ENCODE assay signal across 8 mouse cellular contexts in the genomic region with DNA sequence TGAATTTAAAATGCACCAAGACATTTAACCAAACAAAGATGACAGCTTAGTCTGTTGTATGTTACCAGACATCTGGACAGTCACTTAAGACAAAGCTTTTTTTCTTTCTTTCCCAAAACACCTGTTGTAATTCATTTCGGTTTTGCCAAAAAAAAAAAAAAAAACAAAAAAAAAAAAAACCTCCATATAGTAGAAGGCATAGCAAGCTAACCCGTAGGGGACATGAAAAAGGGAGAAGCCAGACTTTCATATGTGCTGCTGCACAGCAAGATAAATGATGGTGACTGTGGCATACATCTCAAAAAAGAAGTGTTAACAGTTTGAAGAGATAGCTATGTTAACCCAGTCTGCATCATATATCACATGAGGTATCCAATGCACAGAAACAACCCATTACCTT. TPM values are rescaled to one million over a fixed set of nuclear protein-coding genes. Genes with fewer than 3 reads are reported as not detected.
DNase-seq lines count a peak whose midpoint lies in the region; ATAC-seq and TF ChIP-seq lines count a peak whose summit lies in the region.

No protein-coding gene starts in this region.

- no peaks in the 10 kb centered on the region for H3K36me3 ChIP-seq in heart, embryonic 13.5 days
- H3K36me3 ChIP-seq in MEL (ENCODE audit: control insufficient read depth in 1 of 2, insufficient read depth in 2 of 2, low read length in 2 of 2), result peaks cover 0 to 3% of the 10 kb centered on the region in 2 experiments; a peak in 2 of 4 replicates
- no peaks in the 10 kb centered on the region for H3K36me3 ChIP-seq in hindbrain, embryonic 12.5 days

- WGBS in heart, embryonic 13.5 days, result 34% methylated on average over 2 of the region's 2 CpGs
- 64% methylated on average over 2 of the region's 2 CpGs for WGBS in hindbrain, embryonic 12.5 days

- H3K27ac ChIP-seq in heart, embryonic 13.5 days (replicated peaks), result no peak overlapping the region
- no peak overlapping the region for H3K27ac ChIP-seq in MEL (ENCODE audit: control insufficient read depth, low read depth, low read length)
- no peak overlapping the region for H3K27ac ChIP-seq in hindbrain, embryonic 12.5 days

- H3K9ac ChIP-seq in heart, embryonic 13.5 days, result peak overlapping the region; percentile 78
- peak overlapping the region; percentile 64 for H3K9ac ChIP-seq in MEL (ENCODE audit: control insufficient read depth, low read depth, low read length, poor library complexity, severe bottlenecking)
- no peak overlapping the region for H3K9ac ChIP-seq in hindbrain, embryonic 12.5 days

- peak overlapping the region; percentile 87 for H3K4me2 ChIP-seq in heart, embryonic 13.5 days
- peak overlapping the region; percentile 92 for H3K4me2 ChIP-seq in hindbrain, embryonic 12.5 days (replicated peaks)

- TF ChIP-seq CTCF in MEL (IDR thresholded peaks at IDR 0.05 in 2 of 3, conservative IDR thresholded peaks at IDR 0.05 in 1 of 3; ENCODE audit: control insufficient read depth in 1 of 3, insufficient read depth in 1 of 3, low read depth in 2 of 3, low read length in 3 of 3, poor library complexity in 1 of 3, severe bottlenecking in 1 of 3), result no peak

- peaks cover 4% of the 10 kb centered on the region; the same call in 1 of the 2 replicates for H3K4me1 ChIP-seq in heart, embryonic 13.5 days
- H3K4me1 ChIP-seq in MEL (ENCODE audit: control insufficient read depth in 1 of 2, insufficient read depth in 2 of 2, low read length in 2 of 2), result no peaks in the 10 kb centered on the region
- no peaks in the 10 kb centered on the region for H3K4me1 ChIP-seq in hindbrain, embryonic 12.5 days

- peak overlapping the region; percentile 71 for H3K4me3 ChIP-seq in heart, embryonic 13.5 days
- H3K4me3 ChIP-seq in MEL (ENCODE audit: control insufficient read depth in 1 of 2, insufficient read depth in 1 of 2, low read depth in 2 of 2, low read length in 2 of 2), result peak overlapping the region; percentile 90 to 91
- peak overlapping the region; percentile 50 for H3K4me3 ChIP-seq in hindbrain, embryonic 12.5 days

- 0 out of 2 replicates have a peak, but pooled peaks cover 2% of the 10 kb centered on the region for H3K9me3 ChIP-seq in heart, embryonic 13.5 days
- H3K9me3 ChIP-seq in MEL (replicated peaks; ENCODE audit: insufficient read depth, low read length), result no peaks in the 10 kb centered on the region
- 0 out of 2 replicates have a peak, but pooled peaks cover 2% of the 10 kb centered on the region for H3K9me3 ChIP-seq in hindbrain, embryonic 12.5 days (replicated peaks)

- TF ChIP-seq POLR2A in MEL (IDR thresholded peaks at IDR 0.05; ENCODE audit: control insufficient read depth in 1 of 2, insufficient read depth in 1 of 2, low read depth in 1 of 2, low read length in 2 of 2, poor library complexity in 1 of 2), result no peak

- no peak for TF ChIP-seq RAD21 in MEL (IDR thresholded peaks at IDR 0.05; ENCODE audit: low read depth, low read length)

- no peak for TF ChIP-seq EP300 in MEL (IDR thresholded peaks at IDR 0.05; ENCODE audit: low read depth in 1 of 2, low read length in 2 of 2)

- no peaks in the 10 kb centered on the region; the same call in none of the 2 replicates for H3K27me3 ChIP-seq in heart, embryonic 13.5 days (replicated peaks)
- no peaks in the 10 kb centered on the region for H3K27me3 ChIP-seq in MEL (ENCODE audit: control insufficient read depth in 1 of 2, insufficient read depth in 2 of 2, low read length in 2 of 2)
- 0 out of 2 replicates have a peak, but pooled peaks cover 8% of the 10 kb centered on the region for H3K27me3 ChIP-seq in hindbrain, embryonic 12.5 days

- ATAC-seq in heart, embryonic 13.5 days (ENCODE audit: extremely low read depth, insufficient number of reproducible peaks, low FRiP score, low TSS enrichment), result no peak
- no peak for ATAC-seq in hindbrain, embryonic 12.5 days (ENCODE audit: low FRiP score)
- ATAC-seq in megakaryocyte progenitor cell, adult 5-6 weeks (replicated peaks; ENCODE audit: poor library complexity), result peak; percentile 26

- H3K79me2 ChIP-seq in MEL (ENCODE audit: control insufficient read depth, insufficient read depth, low read length, poor library complexity), result no peaks in the 10 kb centered on the region; the same call in 1 of the 2 replicates

- DNase-seq in heart, adult 11 months, result no peak
- DNase-seq in MEL (ENCODE audit: low read depth, low spot score), result no peak
- DNase-seq in embryo, embryonic 10.5 days (ENCODE audit: low spot score), result no peak
- DNase-seq in urinary bladder, postnatal 25 days (ENCODE audit: low spot score), result no peak
- DNase-seq in cerebellum, adult 11-12 months, result no peak

TF ChIP-seq in MEL, 35 proteins besides CTCF, POLR2A, EP300 and RAD21:
- TF ChIP-seq TCF12 (IDR thresholded peaks at IDR 0.05; ENCODE audit: low read depth, low read length) (no peak), ZNF384 (IDR thresholded peaks at IDR 0.05; ENCODE audit: low read depth, low read length) (peak; percentile 83), MEF2A (IDR thresholded peaks at IDR 0.05; ENCODE audit: extremely low read depth, insufficient replicate concordance, low read depth, low read length, poor library complexity, severe bottlenecking) (no peak)

RNA-seq across cellular contexts. Expression of gene Gbp7, which starts 0.5 kb away (rescaled TPM):
- polyA plus RNA-seq in heart, embryonic 13.5 days (2015; fragmentation: Nextera tagmentation; extraction: Ambion mirVana), result 2.3 and 2.4 TPM in 2 replicates
- total RNA-seq in MEL (2012; rRNA removed), result 1.6 and 3.9 TPM in 2 replicates
- polyA plus RNA-seq in MEL (2012; ENCODE audit: insufficient read depth in 1 of 2, insufficient read length in 2 of 2, low read depth in 1 of 2, low replicate concordance in 2 of 2, missing spikeins in 1 of 2), result 1 to 10 TPM in 1 of 2 experiments, not detected in 1; 1.9 TPM
- polyA plus RNA-seq in hindbrain, embryonic 12.5 days (2016; fragmentation: Nextera tagmentation; extraction: Ambion mirVana), result 1.5 and 2.0 TPM in 2 replicates
- total RNA-seq in megakaryocyte progenitor cell, adult 5-6 weeks (2015), result 25.5 and 25.6 TPM in 2 replicates
- 22.4 and 27.9 TPM in 2 replicates for total RNA-seq in megakaryocyte progenitor cell, adult 5-6 weeks (2017)

RNA-seq across cellular contexts. Expression of gene Gbp3, which starts 30.2 kb away (rescaled TPM):
- polyA plus RNA-seq in heart, embryonic 13.5 days (2015; fragmentation: Nextera tagmentation; extraction: Ambion mirVana), result 1.6 and 2.2 TPM in 2 replicates
- 0.20 and 0.35 TPM in 2 replicates for total RNA-seq in MEL (2012; rRNA removed)
- polyA plus RNA-seq in MEL (2012; ENCODE audit: insufficient read depth in 1 of 2, insufficient read length in 2 of 2, low read depth in 1 of 2, low replicate concordance in 2 of 2, missing spikeins in 1 of 2), result under 1 TPM in 1 of 2 experiments, not detected in 1; 0.85 TPM
- polyA plus RNA-seq in hindbrain, embryonic 12.5 days (2016; fragmentation: Nextera tagmentation; extraction: Ambion mirVana), result 0.97 and 1.0 TPM in 2 replicates
- 38.6 and 48.9 TPM in 2 replicates for total RNA-seq in megakaryocyte progenitor cell, adult 5-6 weeks (2015)
- total RNA-seq in megakaryocyte progenitor cell, adult 5-6 weeks (2017), result 68.1 and 72.0 TPM in 2 replicates

RNA-seq across cellular contexts. Expression of gene Gbp5, which starts 35.8 kb away (rescaled TPM):
- polyA plus RNA-seq in heart, embryonic 13.5 days (2015; fragmentation: Nextera tagmentation; extraction: Ambion mirVana), result 0.09 TPM in 2 replicates
- not detected in 2 replicates for total RNA-seq in MEL (2012; rRNA removed)
- under 1 TPM in 1 of 2 experiments, not detected in 1; 0.03 TPM for polyA plus RNA-seq in MEL (2012; ENCODE audit: insufficient read depth in 1 of 2, insufficient read length in 2 of 2, low read depth in 1 of 2, low replicate concordance in 2 of 2, missing spikeins in 1 of 2)
- 0.05 TPM in 1 of 2 replicates, not detected in the other for polyA plus RNA-seq in hindbrain, embryonic 12.5 days (2016; fragmentation: Nextera tagmentation; extraction: Ambion mirVana)
- 4.4 and 5.1 TPM in 2 replicates for total RNA-seq in megakaryocyte progenitor cell, adult 5-6 weeks (2015)
- 6.8 and 10.5 TPM in 2 replicates for total RNA-seq in megakaryocyte progenitor cell, adult 5-6 weeks (2017)
